ENCODE assay signal across 8 mouse cellular contexts in genomic region chr1:132007828-132008827, GRCm38 (mm10). TPM values are rescaled to one million over a fixed set of nuclear protein-coding genes. Genes with fewer than 3 reads are reported as not detected.
DNase-seq lines count a peak whose midpoint lies in the region; ATAC-seq lines count a peak whose summit lies in the region.

No protein-coding gene starts in this region.

- no peaks in the 10 kb centered on the region for H3K9me3 ChIP-seq in intestine, embryonic 14.5 days (ENCODE audit: control insufficient read depth, low read length)

- WGBS in intestine, embryonic 14.5 days = under 1% methylated on average over 70 of the region's 72 CpGs

- H3K36me3 ChIP-seq in intestine, embryonic 14.5 days (ENCODE audit: control insufficient read depth, insufficient read depth, low read length) = no peaks in the 10 kb centered on the region

- intact Hi-C loops in gastrocnemius, postnatal 14 days (cut with DNase I; ENCODE audit: low total_unique reads) = no loop called here
- intact Hi-C loops in left cerebral cortex, postnatal 10 days (cut with DNase I) = no loop called here

- peak overlapping the region; percentile 100 for H3K27ac ChIP-seq in intestine, embryonic 14.5 days (ENCODE audit: low read depth)

- H3K9ac ChIP-seq in intestine, embryonic 14.5 days (ENCODE audit: low read length) = peak overlapping the region; percentile 99

- peak; percentile 90 for ATAC-seq in intestine, embryonic 14.5 days (replicated peaks; ENCODE audit: low FRiP score, low TSS enrichment, low read depth)
- peak; percentile 69 for ATAC-seq in megakaryocyte progenitor cell, adult 5-6 weeks (replicated peaks; ENCODE audit: poor library complexity)

- DNase-seq in adrenal gland, adult (ENCODE audit: inconsistent age in 2 of 2, low spot score in 1 of 2) = peak; percentile 89 to 96
- DNase-seq in embryo, embryonic 10 days (ENCODE audit: low spot score) = peak; percentile 87
- DNase-seq in gastrocnemius, postnatal 14 days = peak; percentile 89
- DNase-seq in intestine, embryonic 14.5 days (ENCODE audit: low spot score) = peak; percentile 96
- DNase-seq in left cerebral cortex, postnatal 10 days (ENCODE audit: extremely low spot score in 1 of 2, low spot score in 2 of 2) = peak; percentile 58 to 93
- DNase-seq in right cerebral cortex, postnatal 10 days (ENCODE audit: low spot score in 2 of 2) = peak; percentile 88 to 89
- DNase-seq in urinary bladder, postnatal 14 days (ENCODE audit: low spot score) = peak; percentile 87

- peak overlapping the region; percentile 85 for H3K4me3 ChIP-seq in intestine, embryonic 14.5 days (ENCODE audit: low read depth, low read length)

- no peaks in the 10 kb centered on the region for H3K27me3 ChIP-seq in intestine, embryonic 14.5 days (replicated peaks; ENCODE audit: control insufficient read depth, insufficient read depth, low read length)

- peak overlapping the region; percentile 83 for H3K4me2 ChIP-seq in intestine, embryonic 14.5 days (ENCODE audit: low read length)

- H3K4me1 ChIP-seq in intestine, embryonic 14.5 days (replicated peaks; ENCODE audit: control insufficient read depth, insufficient read depth, low read length) = peaks cover 12% of the 10 kb centered on the region

RNA-seq across cellular contexts. Expression of gene Elk4, which starts 0.7 kb away (rescaled TPM):
- 10 to 100 TPM; 65.1 to 65.8 TPM for total RNA-seq in gastrocnemius, postnatal 14 days (2021)
- 26.3 and 31.0 TPM in 2 replicates for polyA plus RNA-seq in intestine, embryonic 14.5 days (2014; fragmentation: Nextera tagmentation; extraction: Ambion mirVana)
- total RNA-seq in left cerebral cortex, postnatal 10 days (2021) = 10 to 100 TPM; 51.9 to 61.5 TPM
- total RNA-seq in megakaryocyte progenitor cell, adult 5-6 weeks (2015) = 87.7 and 98.6 TPM in 2 replicates
- total RNA-seq in megakaryocyte progenitor cell, adult 5-6 weeks (2017) = 44.3 and 73.1 TPM in 2 replicates

RNA-seq across cellular contexts. Expression of gene Slc45a3, which starts 45.4 kb away (rescaled TPM):
- 1 to 10 TPM; 1.0 to 1.1 TPM for total RNA-seq in gastrocnemius, postnatal 14 days (2021)
- 2.1 and 2.4 TPM in 2 replicates for polyA plus RNA-seq in intestine, embryonic 14.5 days (2014; fragmentation: Nextera tagmentation; extraction: Ambion mirVana)
- under 1 TPM; 0.43 to 0.64 TPM for total RNA-seq in left cerebral cortex, postnatal 10 days (2021)
- total RNA-seq in megakaryocyte progenitor cell, adult 5-6 weeks (2015) = 1.6 and 2.7 TPM in 2 replicates
- 1.1 and 1.6 TPM in 2 replicates for total RNA-seq in megakaryocyte progenitor cell, adult 5-6 weeks (2017)

RNA-seq across cellular contexts. Expression of gene Mfsd4a, which starts 59.7 kb away (rescaled TPM):
- 1 to 10 TPM; 2.0 to 2.2 TPM for total RNA-seq in gastrocnemius, postnatal 14 days (2021)
- polyA plus RNA-seq in intestine, embryonic 14.5 days (2014; fragmentation: Nextera tagmentation; extraction: Ambion mirVana) = 13.4 TPM in 2 replicates
- total RNA-seq in left cerebral cortex, postnatal 10 days (2021) = 10 to 100 TPM; 65.1 to 74.0 TPM
- 0.52 TPM in 1 of 2 replicates, not detected in the other for total RNA-seq in megakaryocyte progenitor cell, adult 5-6 weeks (2015)
- 0.20 and 0.25 TPM in 2 replicates for total RNA-seq in megakaryocyte progenitor cell, adult 5-6 weeks (2017)

Comparison
In these comparisons a context has a peak if more than half of its experiments do, and no peak if none do; other contexts are left out.
1. Peak in every context shown above with its lines: DNase-seq, ATAC-seq, H3K4me3 ChIP-seq and H3K27ac ChIP-seq.
2. RNA of gene Mfsd4a, which starts 59.7 kb away (total RNA-seq): 65.1 to 74.0 TPM in left cerebral cortex, postnatal 10 days; 2.0 to 2.2 TPM in gastrocnemius, postnatal 14 days and 0.20 to 0.52 TPM in megakaryocyte progenitor cell, adult 5-6 weeks; every median in the first group is over 10 times any median in the second.